Mouse (Mus musculus) brown adipose tissue, adult 24 weeks (tissue): Measurements from ENCODE around the gene Creb3l4. TPM values are rescaled to one million over a fixed set of nuclear protein-coding genes. Genes with fewer than 3 reads are reported as not detected.

Experiments used
- H3K27ac ChIP-seq: fragments of 200-500 bp; replicated peaks from 2 replicates; pipeline ENCODE4 v1.5.1; 2012; ENCODE audit warnings: low read depth, mild to moderate bottlenecking, low read length
- H3K4me1 ChIP-seq: fragments of 200-500 bp; 2 replicates; pipeline ENCODE4 v1.6.1; 2012; ENCODE audit warnings: low read length, mixed read lengths; ENCODE audit not compliant: control insufficient read depth, insufficient read depth, insufficient read length
- H3K4me3 ChIP-seq: fragments of 200-500 bp; 2 replicates; pipeline ENCODE4 v1.5.1; 2012; ENCODE audit warnings: low read depth, mild to moderate bottlenecking, low read length, moderate library complexity; ENCODE audit not compliant: insufficient read depth
- polyA plus RNA-seq: library from polyadenylated mRNA; stranded (reverse); fragments of >200 nt; gene quantifications from 2 replicates; pipeline ENCODE4 v1.2.4, GENCODE M21; 2012; ENCODE audit not compliant: missing spikeins, insufficient read depth, insufficient read length

The Creb3l4 gene
- polyA plus RNA-seq, 1 experiment = not detected

GRCm38 (mm10) chr3:90222941-90223340 lies 20.4 kb downstream of the Creb3l4 start:
- Histone ChIP-seq H3K27ac (no peak overlapping the region), H3K4me1 (peaks cover 4% of the 10 kb centered on the region; the same call in 1 of the 2 replicates), H3K4me3 (no peak overlapping the region)

- Histone ChIP-seq H3K4me1 (peaks cover 4% of the 10 kb centered on the region; the same call in 1 of the 2 replicates), H3K4me3 (no peak overlapping the region), H3K27ac (no peak overlapping the region)
Measured at GRCm38 (mm10) chr3:90222455-90222854, 20.9 kb downstream of the Creb3l4 start.

- peak overlapping the region; percentile 73 for H3K4me3 ChIP-seq
Measured at GRCm38 (mm10) chr3:90221123-90221522, 22.2 kb downstream of the Creb3l4 start.

GRCm38 (mm10) chr3:90220531-90220951 lies 22.8 kb downstream of the Creb3l4 start:
- Histone ChIP-seq H3K27ac (peak overlapping the region; percentile 78), H3K4me1 (peaks cover 4% of the 10 kb centered on the region; the same call in 1 of the 2 replicates), H3K4me3 (peak overlapping the region; percentile 73)

More at GRCm38 (mm10) chr3:90221123-90221522, 22.2 kb downstream of the Creb3l4 start:
- Histone ChIP-seq H3K27ac (0 out of 2 replicates have a peak overlapping the region, but pooled peaks have one; percentile 17), H3K4me1 (peaks cover 4% of the 10 kb centered on the region; the same call in 1 of the 2 replicates)

- Histone ChIP-seq H3K4me1 (peaks cover 4% of the 10 kb centered on the region; the same call in 1 of the 2 replicates), H3K27ac (peak overlapping the region; percentile 78), H3K4me3 (peak overlapping the region; percentile 73)
Measured at GRCm38 (mm10) chr3:90220088-90220487, 23.2 kb downstream of the Creb3l4 start.

- no peak overlapping the region for H3K27ac ChIP-seq
- H3K4me1 ChIP-seq = peaks cover 4% of the 10 kb centered on the region; the same call in 1 of the 2 replicates
- no peak overlapping the region for H3K4me3 ChIP-seq
Measured at GRCm38 (mm10) chr3:90215825-90216380, 27.4 kb downstream of the Creb3l4 start.

- Histone ChIP-seq H3K27ac (peak overlapping the region; percentile 55), H3K4me1 (peaks cover 4% of the 10 kb centered on the region; the same call in 1 of the 2 replicates), H3K4me3 (peak overlapping the region; percentile 66)
Measured at GRCm38 (mm10) chr3:90213956-90214684, 29.2 kb downstream of the Creb3l4 start.

GRCm38 (mm10) chr3:90213377-90213866 lies 29.9 kb downstream of the Creb3l4 start, which contains the start of the genes Rps27 and Rab13:
Gene Rps27, minus strand, starts transcription at chr3:90213651.
Gene Rab13, plus strand, starts transcription at chr3:90213695.
- Histone ChIP-seq H3K4me1 (peaks cover 4% of the 10 kb centered on the region; the same call in 1 of the 2 replicates), H3K27ac (peak within 1 kb of the TSS; percentile 94), H3K4me3 (peak within 1 kb of the TSS; percentile 83)

- Histone ChIP-seq H3K4me1 (peaks cover 4% of the 10 kb centered on the region; the same call in 1 of the 2 replicates), H3K4me3 (peak overlapping the region; percentile 83), H3K27ac (no peak overlapping the region)
Measured at GRCm38 (mm10) chr3:90212723-90213122, 30.6 kb downstream of the Creb3l4 start.

GRCm38 (mm10) chr3:90211475-90212398 lies 31.6 kb downstream of the Creb3l4 start:
- peaks cover 4% of the 10 kb centered on the region; the same call in 1 of the 2 replicates for H3K4me1 ChIP-seq
- H3K4me3 ChIP-seq = peak overlapping the region; percentile 33
- no peak overlapping the region for H3K27ac ChIP-seq

GRCm38 (mm10) chr3:90209908-90210566 lies 33.3 kb downstream of the Creb3l4 start:
- H3K4me3 ChIP-seq = no peak overlapping the region
- peaks cover 4% of the 10 kb centered on the region; the same call in 1 of the 2 replicates for H3K4me1 ChIP-seq
- no peak overlapping the region for H3K27ac ChIP-seq

- Histone ChIP-seq H3K27ac (no peak overlapping the region), H3K4me1 (peaks cover 4% of the 10 kb centered on the region; the same call in 1 of the 2 replicates), H3K4me3 (no peak overlapping the region)
Measured at GRCm38 (mm10) chr3:90208662-90209061, 34.6 kb downstream of the Creb3l4 start.

GRCm38 (mm10) chr3:90204582-90204981 lies 38.7 kb downstream of the Creb3l4 start:
- H3K4me3 ChIP-seq = no peak overlapping the region
- H3K4me1 ChIP-seq = no peaks in the 10 kb centered on the region
- no peak overlapping the region for H3K27ac ChIP-seq

GRCm38 (mm10) chr3:90203619-90204018 lies 39.7 kb downstream of the Creb3l4 start:
- no peak overlapping the region for H3K4me3 ChIP-seq
- H3K4me1 ChIP-seq = no peaks in the 10 kb centered on the region
- no peak overlapping the region for H3K27ac ChIP-seq
